Mouse (Mus musculus) lung, postnatal 0 days (tissue): ENCODE measurements around the gene E030030I06Rik. TPM values are rescaled to one million over a fixed set of nuclear protein-coding genes. Genes with fewer than 3 reads are reported as not detected.
"Not testable (repeated sequence)": the region's sequence is repeated elsewhere in the genome, so short reads cannot be mapped to it uniquely, and the experiment has no call there.

Source experiments
- ATAC-seq: fragments of 200-750 bp; cut with Nextera tagmentation; 2 replicates; pipeline ENCODE4 v1.8.0; 2017; ENCODE audit warnings: moderate library complexity
- DNase-seq: peaks from one replicate; pipeline ENCODE4 v3.0.0-alpha.2; 2016; ENCODE audit warnings: low spot score
- H3K27ac ChIP-seq: fragments of 300-500 bp; sonication (generic); 2 replicates; pipeline ENCODE4 v1.5.1; 2014; ENCODE audit warnings: antibody characterized with exemption, mild to moderate bottlenecking, low read length, mixed read lengths
- H3K27me3 ChIP-seq: fragments of 300-500 bp; sonication (generic); replicated peaks from 2 replicates; pipeline ENCODE4 v1.6.1; 2014; ENCODE audit warnings: low read length, mixed read lengths; ENCODE audit not compliant: insufficient read depth
- H3K36me3 ChIP-seq: fragments of 300-500 bp; sonication (generic); 2 replicates; pipeline ENCODE4 v1.6.1; 2014; ENCODE audit warnings: low read length, mixed read lengths; ENCODE audit not compliant: insufficient read depth
- H3K4me1 ChIP-seq: fragments of 300-500 bp; sonication (generic); 2 replicates; pipeline ENCODE4 v1.6.1; 2014; ENCODE audit warnings: antibody characterized with exemption, low read depth, low read length, mixed read lengths; ENCODE audit not compliant: insufficient read depth
- H3K4me2 ChIP-seq: fragments of 300-500 bp; sonication (generic); replicated peaks from 2 replicates; pipeline ENCODE4 v1.6.1; 2014; ENCODE audit warnings: low read depth, mild to moderate bottlenecking, low read length, moderate library complexity, mixed read lengths
- H3K4me3 ChIP-seq: fragments of 300-500 bp; sonication (generic); 2 replicates; pipeline ENCODE4 v1.5.1; 2014; ENCODE audit warnings: low read depth, low read length
- H3K9ac ChIP-seq: fragments of 300-500 bp; sonication (generic); replicated peaks from 2 replicates; pipeline ENCODE4 v1.6.1; 2014; ENCODE audit warnings: low read depth, mild to moderate bottlenecking
- H3K9me3 ChIP-seq: fragments of 300-500 bp; sonication (generic); 2 replicates; pipeline ENCODE4 v1.6.1; 2016; ENCODE audit warnings: low read length, mixed read lengths
- CTCF ChIP-seq: IDR thresholded peaks from 2 replicates; pipeline ENCODE4 v1.5.1; 2016; ENCODE audit warnings: antibody characterized with exemption, mild to moderate bottlenecking
- EP300 ChIP-seq: IDR thresholded peaks from 2 replicates; pipeline ENCODE4 v1.6.1; 2016; ENCODE audit warnings: antibody characterized with exemption, mild to moderate bottlenecking, control low read depth
- WGBS: fragments of 180-500 bp; shearing (Covaris S2); extraction: QIAGEN DNeasy Blood & Tissue Kit; methylation state at CpG from one replicate; pipeline ENCODE4 v1.1.7; 2014; 5-methylcytosine and 5-hydroxymethylcytosine counted together
- polyA plus RNA-seq: library from polyadenylated mRNA; unstranded; fragments of >200 nt; fragmentation: Nextera tagmentation; extraction: Ambion mirVana; gene quantifications from 2 replicates; pipeline ENCODE4 v1.2.1, GENCODE M21; 2015

Gene E030030I06Rik
- polyA plus RNA-seq = 20.9 and 21.7 TPM in 2 replicates

- Histone ChIP-seq H3K9ac (peak within 1 kb of the TSS; percentile 72), H3K4me1 (peaks cover 4% of the 10 kb centered on the region), H3K9me3 (no peaks in the 10 kb centered on the region), H3K27me3 (peaks cover 20% of the 10 kb centered on the region), H3K36me3 (no peaks in the 10 kb centered on the region), H3K4me3 (peak within 1 kb of the TSS; percentile 75), H3K27ac (peak within 1 kb of the TSS; percentile 75), H3K4me2 (peak within 1 kb of the TSS; percentile 100)
- DNase-seq (peak; percentile 38), ATAC-seq (peak; percentile 15)
- TF ChIP-seq EP300 (no peak), CTCF (no peak)
- under 1% methylated on average over 37 of the region's 37 CpGs for WGBS
These were observed at the start of gene E030030I06Rik for GRCm38 (mm10) chr10:22149073-22149690. Gene E030030I06Rik, minus strand, starts transcription at chr10:22149270.

GRCm38 (mm10) chr10:22191035-22191434 is 42.0 kb upstream of the E030030I06Rik start:
- H3K27ac ChIP-seq, ATAC-seq, H3K36me3 ChIP-seq, H3K9ac ChIP-seq, H3K9me3 ChIP-seq, H3K4me3 ChIP-seq, H3K4me2 ChIP-seq, DNase-seq, H3K4me1 ChIP-seq, H3K27me3 ChIP-seq: not testable (repeated sequence)
- 2% methylated on average over 6 of the region's 10 CpGs for WGBS

GRCm38 (mm10) chr10:22176515-22176914 is 27.4 kb upstream of the E030030I06Rik start:
- 68% methylated on average over 2 of the region's 2 CpGs for WGBS
- ATAC-seq, DNase-seq, H3K9ac ChIP-seq, H3K4me3 ChIP-seq, H3K36me3 ChIP-seq, H3K4me1 ChIP-seq, H3K27ac ChIP-seq, H3K27me3 ChIP-seq, H3K4me2 ChIP-seq, H3K9me3 ChIP-seq: not testable (repeated sequence)

GRCm38 (mm10) chr10:22174190-22174487 is 25.1 kb upstream of the E030030I06Rik start:
- H3K9me3 ChIP-seq, H3K4me2 ChIP-seq, H3K4me1 ChIP-seq, H3K27ac ChIP-seq, H3K9ac ChIP-seq, ATAC-seq, H3K36me3 ChIP-seq, H3K27me3 ChIP-seq, H3K4me3 ChIP-seq, DNase-seq: not testable (repeated sequence)
- WGBS = 76% methylated on average over 1 of the region's 2 CpGs

DNA sequence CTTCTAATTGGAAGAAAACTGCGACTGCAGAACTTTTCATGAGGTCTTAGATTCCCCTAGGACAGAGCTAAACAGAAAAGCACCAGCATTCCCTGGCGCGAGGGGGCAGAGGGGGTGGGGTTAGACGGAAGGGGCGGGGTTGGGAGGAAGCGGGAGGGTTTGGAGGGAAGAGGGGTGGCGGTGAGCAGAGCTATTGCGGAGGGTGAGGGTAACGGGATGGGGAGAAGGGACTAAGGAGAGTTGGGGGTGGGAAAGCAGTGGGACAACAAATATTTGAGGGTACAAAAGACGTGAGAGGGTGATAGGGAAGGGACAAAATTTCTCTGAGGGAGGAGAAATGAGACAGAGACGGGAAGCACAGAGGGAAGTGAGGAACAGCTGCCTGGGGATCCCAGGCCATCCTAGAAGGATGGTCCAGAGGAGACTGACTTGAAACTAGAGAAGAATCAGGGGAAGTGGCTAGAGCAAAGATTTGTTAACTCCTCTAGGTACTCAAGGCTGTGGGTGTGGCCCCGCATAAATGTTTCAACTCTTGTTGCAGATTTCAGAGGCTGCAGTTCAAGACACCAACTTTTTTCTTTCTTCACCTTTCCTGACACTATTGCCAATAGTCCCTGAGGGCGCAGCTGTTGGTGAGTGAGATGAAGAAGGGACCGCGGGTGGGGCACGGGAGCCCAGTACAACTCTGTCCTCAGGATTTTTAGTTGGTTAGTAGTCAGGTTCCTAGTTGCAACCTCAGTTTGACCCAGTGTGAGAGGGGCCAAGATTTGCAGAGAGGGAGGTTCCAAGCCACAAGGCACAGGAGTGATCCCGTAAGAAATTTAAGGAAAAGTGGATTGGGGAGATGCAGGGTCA is 24.5 kb upstream of the E030030I06Rik start:
- H3K27me3 ChIP-seq, DNase-seq, H3K36me3 ChIP-seq, H3K9ac ChIP-seq, H3K9me3 ChIP-seq, H3K27ac ChIP-seq, H3K4me1 ChIP-seq, H3K4me3 ChIP-seq, H3K4me2 ChIP-seq: not testable (repeated sequence)
- 16% methylated on average over 10 of the region's 17 CpGs for WGBS
- ATAC-seq = peak; percentile 48; the same call in 1 of the 2 replicates

GRCm38 (mm10) chr10:22172431-22173334 is 23.6 kb upstream of the E030030I06Rik start:
- H3K27me3 ChIP-seq, H3K9ac ChIP-seq, H3K4me1 ChIP-seq, ATAC-seq, H3K9me3 ChIP-seq, H3K4me3 ChIP-seq, H3K36me3 ChIP-seq, H3K27ac ChIP-seq, H3K4me2 ChIP-seq, DNase-seq: not testable (repeated sequence)
- 82% methylated on average over 3 of the region's 5 CpGs for WGBS

GRCm38 (mm10) chr10:22169116-22169515 is 20.0 kb upstream of the E030030I06Rik start:
- H3K9me3 ChIP-seq, H3K4me1 ChIP-seq, H3K27ac ChIP-seq, H3K27me3 ChIP-seq, H3K4me3 ChIP-seq, H3K9ac ChIP-seq, ATAC-seq, H3K4me2 ChIP-seq, DNase-seq, H3K36me3 ChIP-seq: not testable (repeated sequence)

DNA sequence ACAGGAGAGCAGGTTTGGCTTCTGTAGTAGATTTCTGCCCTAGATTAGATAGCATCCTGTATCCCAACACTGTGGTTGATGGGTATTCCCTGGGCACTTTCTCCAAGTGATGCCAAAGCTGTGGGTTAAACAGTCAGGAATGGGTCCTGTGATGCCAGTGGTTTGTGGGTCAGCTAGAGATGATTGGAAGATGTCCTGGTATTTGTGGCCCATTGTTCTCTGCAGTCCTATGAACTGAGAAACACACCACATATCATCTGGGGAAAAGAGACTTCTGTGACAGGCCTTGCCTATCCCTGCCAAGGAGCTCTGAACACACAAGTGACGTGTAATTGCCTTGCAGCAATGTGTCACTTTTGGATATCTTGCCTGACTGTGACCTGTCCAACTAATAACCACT is 18.0 kb upstream of the E030030I06Rik start:
- H3K9me3 ChIP-seq, H3K4me2 ChIP-seq, H3K27me3 ChIP-seq, H3K36me3 ChIP-seq, H3K4me1 ChIP-seq, H3K9ac ChIP-seq, DNase-seq, H3K27ac ChIP-seq, ATAC-seq, H3K4me3 ChIP-seq: not testable (repeated sequence)
- WGBS = 69% methylated on average over 1 of the region's 1 CpGs

GRCm38 (mm10) chr10:22166025-22166424 is 17.0 kb upstream of the E030030I06Rik start:
- not testable (repeated sequence) for H3K27me3 ChIP-seq, H3K9me3 ChIP-seq, H3K4me2 ChIP-seq, H3K27ac ChIP-seq, H3K9ac ChIP-seq, H3K36me3 ChIP-seq, H3K4me3 ChIP-seq, H3K4me1 ChIP-seq, DNase-seq, ATAC-seq
- 68% methylated on average over 2 of the region's 2 CpGs for WGBS
